Mouse (Mus musculus): Measurements from ENCODE around the gene Sfrp5. TPM values are rescaled to one million over a fixed set of nuclear protein-coding genes. Genes with fewer than 3 reads are reported as not detected.

Sfrp5 gene
- polyA plus RNA-seq (2015; fragmentation: Illumina TruSeq; extraction: RNeasy Lipid Tissue Mini Kit (QIAGEN cat#74804); ENCODE audit: low read depth, low replicate concordance), result 4.1 TPM

DNA sequence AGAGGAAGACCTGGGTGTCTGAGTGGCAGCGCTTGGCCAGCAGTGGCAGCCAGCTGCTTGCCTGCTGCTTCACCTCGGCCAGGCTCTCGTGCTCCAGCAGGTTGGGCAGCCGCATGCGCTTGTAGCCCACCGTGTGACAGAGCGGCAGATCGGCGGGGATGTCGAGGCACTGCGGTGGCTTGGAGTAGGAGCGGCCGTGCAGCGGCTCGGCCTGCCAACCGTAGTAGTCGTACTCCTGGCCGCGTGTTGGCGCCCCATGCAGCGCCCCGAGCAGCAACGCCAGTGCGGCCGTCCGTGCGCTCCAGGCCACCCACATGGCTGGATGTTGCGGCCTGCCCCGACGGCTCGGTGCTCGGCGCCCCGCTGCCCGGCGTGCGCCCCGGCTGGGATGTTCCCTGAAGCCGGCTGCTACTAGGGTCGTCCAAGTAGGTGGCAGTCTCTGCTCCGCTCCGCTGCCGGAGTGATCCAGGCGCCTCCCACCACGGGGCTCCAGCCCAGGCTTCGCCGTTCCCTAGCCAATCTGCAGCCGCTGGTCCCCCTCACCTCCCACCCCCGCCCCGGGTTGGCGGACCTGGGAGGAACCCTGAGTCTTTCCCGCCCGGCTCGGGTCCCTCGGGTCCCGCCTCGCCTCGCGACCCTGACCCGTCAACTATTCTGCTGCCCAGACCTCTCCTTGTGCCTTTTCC lies at the start of gene Sfrp5:
TSS of gene Sfrp5 (minus strand) at position 557 of the 686 bp plus-strand sequence.

DNA sequence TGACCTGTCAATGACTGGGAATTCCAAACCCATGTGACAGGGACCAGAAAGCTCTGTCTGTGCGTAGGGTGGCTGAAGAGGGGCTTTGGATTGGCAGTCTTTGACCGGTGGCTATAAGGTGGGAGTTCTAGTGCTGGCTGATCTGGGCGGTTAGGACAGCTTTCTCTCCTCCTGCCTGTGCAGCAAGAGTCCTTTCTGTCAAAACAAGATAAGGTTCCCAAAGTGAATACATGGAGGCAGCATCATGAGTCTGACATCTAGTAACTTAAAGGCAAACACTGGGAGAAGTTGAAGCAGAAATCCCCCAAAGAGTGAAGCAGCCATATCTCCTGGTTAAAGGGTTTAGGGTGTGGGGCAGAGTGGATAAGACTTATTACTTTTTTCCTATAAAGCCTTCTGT lies 45.5 kb upstream of the Sfrp5 start, which contains the start of gene Golga7b:
TSS of gene Golga7b (plus strand) at position 56 of the 400 bp plus-strand sequence.

GRCm38 (mm10) chr19:42163764-42164163 lies 38.3 kb downstream of the Sfrp5 start, which contains the start of gene Zfyve27:
Zfyve27 (plus strand) TSS chr19:42163951.

Other genes with a start within 250 kb of the Sfrp5 start
- 21.3 TPM for gene Mms19, start 221.1 kb downstream of the Sfrp5 start, polyA plus RNA-seq (2015; fragmentation: Illumina TruSeq; extraction: RNeasy Lipid Tissue Mini Kit (QIAGEN cat#74804); ENCODE audit: low read depth, low replicate concordance)
- gene Ubtd1, start 220.5 kb downstream of the Sfrp5 start, polyA plus RNA-seq (2015; fragmentation: Illumina TruSeq; extraction: RNeasy Lipid Tissue Mini Kit (QIAGEN cat#74804); ENCODE audit: low read depth, low replicate concordance), result 12.3 TPM
- 0.43 TPM for gene Ankrd2, start 166.3 kb downstream of the Sfrp5 start, polyA plus RNA-seq (2015; fragmentation: Illumina TruSeq; extraction: RNeasy Lipid Tissue Mini Kit (QIAGEN cat#74804); ENCODE audit: low read depth, low replicate concordance)
- gene Hoga1, start 156.6 kb downstream of the Sfrp5 start, polyA plus RNA-seq (2015; fragmentation: Illumina TruSeq; extraction: RNeasy Lipid Tissue Mini Kit (QIAGEN cat#74804); ENCODE audit: low read depth, low replicate concordance), result 1.6 TPM
- gene 4933411K16Rik, start 150.0 kb downstream of the Sfrp5 start, polyA plus RNA-seq (2015; fragmentation: Illumina TruSeq; extraction: RNeasy Lipid Tissue Mini Kit (QIAGEN cat#74804); ENCODE audit: low read depth, low replicate concordance), result not detected
- gene Morn4, start 115.9 kb downstream of the Sfrp5 start, polyA plus RNA-seq (2015; fragmentation: Illumina TruSeq; extraction: RNeasy Lipid Tissue Mini Kit (QIAGEN cat#74804); ENCODE audit: low read depth, low replicate concordance), result 66.3 TPM
- 59.5 TPM for gene Pi4k2a, start 111.8 kb downstream of the Sfrp5 start, polyA plus RNA-seq (2015; fragmentation: Illumina TruSeq; extraction: RNeasy Lipid Tissue Mini Kit (QIAGEN cat#74804); ENCODE audit: low read depth, low replicate concordance)
- gene Avpi1, start 73.2 kb downstream of the Sfrp5 start, polyA plus RNA-seq (2015; fragmentation: Illumina TruSeq; extraction: RNeasy Lipid Tissue Mini Kit (QIAGEN cat#74804); ENCODE audit: low read depth, low replicate concordance), result 59.4 TPM
- gene Marveld1, start 54.9 kb downstream of the Sfrp5 start, polyA plus RNA-seq (2015; fragmentation: Illumina TruSeq; extraction: RNeasy Lipid Tissue Mini Kit (QIAGEN cat#74804); ENCODE audit: low read depth, low replicate concordance), result 7.0 TPM
- gene Zfyve27, start 38.3 kb downstream of the Sfrp5 start, polyA plus RNA-seq (2015; fragmentation: Illumina TruSeq; extraction: RNeasy Lipid Tissue Mini Kit (QIAGEN cat#74804); ENCODE audit: low read depth, low replicate concordance), result 73.0 TPM
- 97.3 TPM for gene Golga7b, start 45.3 kb upstream of the Sfrp5 start, polyA plus RNA-seq (2015; fragmentation: Illumina TruSeq; extraction: RNeasy Lipid Tissue Mini Kit (QIAGEN cat#74804); ENCODE audit: low read depth, low replicate concordance)
- 48.5 TPM for gene Crtac1, start 229.5 kb upstream of the Sfrp5 start, polyA plus RNA-seq (2015; fragmentation: Illumina TruSeq; extraction: RNeasy Lipid Tissue Mini Kit (QIAGEN cat#74804); ENCODE audit: low read depth, low replicate concordance)

All from brain, adult 10 weeks (tissue).